Mouse (Mus musculus): ENCODE measurements around the gene Trim52. TPM values are rescaled to one million over a fixed set of nuclear protein-coding genes. Genes with fewer than 3 reads are reported as not detected.
"Not testable (repeated sequence)": the region's sequence is repeated elsewhere in the genome, so short reads cannot be mapped to it uniquely, and the experiment has no call there.

Gene Trim52
- polyA plus RNA-seq, 1 experiment from 2014 or later: not detected

GRCm38 (mm10) chr14:106162331-106162730, 56.3 kb downstream of the Trim52 start:
- Histone ChIP-seq H3K4me1 (no peaks in the 10 kb centered on the region), H3K4me3 (no peak overlapping the region), H3K36me3 (ENCODE audit: poor library complexity, severe bottlenecking) (no peaks in the 10 kb centered on the region), H3K27ac (no peak overlapping the region), H3K9me3 (replicated peaks) (no peaks in the 10 kb centered on the region), H3K4me2 (no peak overlapping the region), H3K9ac (no peak overlapping the region), H3K27me3 (no peaks in the 10 kb centered on the region)
- 35% methylated on average over 3 of the region's 3 CpGs for WGBS
- no peak for ATAC-seq

GRCm38 (mm10) chr14:106163196-106163595, 57.2 kb downstream of the Trim52 start:
- Histone ChIP-seq H3K27me3 (no peaks in the 10 kb centered on the region), H3K4me3 (no peak overlapping the region)
- ATAC-seq: no peak

GRCm38 (mm10) chr14:106163933-106164332, 57.9 kb downstream of the Trim52 start:
- H3K9me3 ChIP-seq (replicated peaks); H3K4me3 ChIP-seq; H3K4me1 ChIP-seq; H3K27ac ChIP-seq; ATAC-seq; H3K4me2 ChIP-seq; H3K9ac ChIP-seq; H3K27me3 ChIP-seq; H3K36me3 ChIP-seq (ENCODE audit: poor library complexity, severe bottlenecking): not testable (repeated sequence)

More at GRCm38 (mm10) chr14:106163196-106163595, 57.2 kb downstream of the Trim52 start:
- Histone ChIP-seq H3K9me3 (replicated peaks) (no peaks in the 10 kb centered on the region), H3K4me1 (no peaks in the 10 kb centered on the region), H3K4me2 (no peak overlapping the region), H3K9ac (no peak overlapping the region), H3K36me3 (ENCODE audit: poor library complexity, severe bottlenecking) (no peaks in the 10 kb centered on the region), H3K27ac (no peak overlapping the region)

GRCm38 (mm10) chr14:106176879-106177278, 70.9 kb downstream of the Trim52 start:
- no peak overlapping the region for H3K4me3 ChIP-seq
- H3K9me3 ChIP-seq (replicated peaks): no peaks in the 10 kb centered on the region
- H3K4me1 ChIP-seq: no peaks in the 10 kb centered on the region
- ATAC-seq: peak; percentile 78
- no peak overlapping the region for H3K27ac ChIP-seq
- no peaks in the 10 kb centered on the region for H3K27me3 ChIP-seq
- H3K36me3 ChIP-seq (ENCODE audit: poor library complexity, severe bottlenecking): no peaks in the 10 kb centered on the region
- 52% methylated on average over 5 of the region's 5 CpGs for WGBS
- no peak overlapping the region for H3K4me2 ChIP-seq
- no peak overlapping the region for H3K9ac ChIP-seq

GRCm38 (mm10) chr14:106178245-106178644, 72.2 kb downstream of the Trim52 start:
- Histone ChIP-seq H3K27me3 (no peaks in the 10 kb centered on the region), H3K4me1 (no peaks in the 10 kb centered on the region), H3K4me2 (no peak overlapping the region), H3K9ac (no peak overlapping the region), H3K36me3 (ENCODE audit: poor library complexity, severe bottlenecking) (no peaks in the 10 kb centered on the region), H3K4me3 (no peak overlapping the region), H3K27ac (no peak overlapping the region), H3K9me3 (replicated peaks) (no peaks in the 10 kb centered on the region)
- WGBS: 85% methylated on average over 4 of the region's 4 CpGs
- no peak for ATAC-seq

GRCm38 (mm10) chr14:106179102-106179727, 73.2 kb downstream of the Trim52 start:
- 49% methylated on average over 8 of the region's 8 CpGs for WGBS
- ATAC-seq: no peak

GRCm38 (mm10) chr14:106179728-106180125, 73.7 kb downstream of the Trim52 start:
- no peaks in the 10 kb centered on the region for H3K27me3 ChIP-seq
- no peak for ATAC-seq
- H3K9me3 ChIP-seq (replicated peaks): no peaks in the 10 kb centered on the region

More at GRCm38 (mm10) chr14:106179102-106179727, 73.2 kb downstream of the Trim52 start:
- H3K4me3 ChIP-seq: no peak overlapping the region
- H3K9ac ChIP-seq: no peak overlapping the region
- H3K9me3 ChIP-seq (replicated peaks): no peaks in the 10 kb centered on the region
- no peaks in the 10 kb centered on the region for H3K36me3 ChIP-seq (ENCODE audit: poor library complexity, severe bottlenecking)
- H3K27me3 ChIP-seq: no peaks in the 10 kb centered on the region
- H3K4me2 ChIP-seq: no peak overlapping the region
- H3K4me1 ChIP-seq: no peaks in the 10 kb centered on the region
- H3K27ac ChIP-seq: no peak overlapping the region

GRCm38 (mm10) chr14:106180616-106181015, 74.6 kb downstream of the Trim52 start:
- Histone ChIP-seq H3K27me3 (no peaks in the 10 kb centered on the region), H3K9me3 (replicated peaks) (no peaks in the 10 kb centered on the region), H3K4me3 (no peak overlapping the region), H3K27ac (no peak overlapping the region), H3K9ac (no peak overlapping the region), H3K36me3 (ENCODE audit: poor library complexity, severe bottlenecking) (no peaks in the 10 kb centered on the region), H3K4me1 (no peaks in the 10 kb centered on the region), H3K4me2 (no peak overlapping the region)
- no peak for ATAC-seq

More at GRCm38 (mm10) chr14:106179728-106180125, 73.7 kb downstream of the Trim52 start:
- H3K4me2 ChIP-seq: no peak overlapping the region
- no peak overlapping the region for H3K27ac ChIP-seq
- H3K4me1 ChIP-seq: no peaks in the 10 kb centered on the region
- no peak overlapping the region for H3K9ac ChIP-seq
- WGBS: 87% methylated on average over 2 of the region's 2 CpGs
- H3K36me3 ChIP-seq (ENCODE audit: poor library complexity, severe bottlenecking): no peaks in the 10 kb centered on the region
- H3K4me3 ChIP-seq: no peak overlapping the region

- H3K4me1 ChIP-seq: no peaks in the 10 kb centered on the region
- 86% methylated on average over 3 of the region's 3 CpGs for WGBS
- no peak for ATAC-seq
- H3K9me3 ChIP-seq (replicated peaks): no peaks in the 10 kb centered on the region
- no peaks in the 10 kb centered on the region for H3K27me3 ChIP-seq
- no peaks in the 10 kb centered on the region for H3K36me3 ChIP-seq (ENCODE audit: poor library complexity, severe bottlenecking)
- H3K9ac ChIP-seq: no peak overlapping the region
- no peak overlapping the region for H3K4me2 ChIP-seq
- no peak overlapping the region for H3K27ac ChIP-seq
- no peak overlapping the region for H3K4me3 ChIP-seq
These were observed 78.0 kb downstream of the Trim52 start for GRCm38 (mm10) chr14:106183985-106184384.

Other genes starting within 250 kb of the Trim52 start
- 21.4 and 27.4 TPM in 2 replicates for gene Spry2, start 209.4 kb upstream of the Trim52 start, polyA plus RNA-seq (2015; fragmentation: Nextera tagmentation; extraction: Ambion mirVana)

Data from forebrain, embryonic 13.5 days (tissue).